In the genomic region with DNA sequence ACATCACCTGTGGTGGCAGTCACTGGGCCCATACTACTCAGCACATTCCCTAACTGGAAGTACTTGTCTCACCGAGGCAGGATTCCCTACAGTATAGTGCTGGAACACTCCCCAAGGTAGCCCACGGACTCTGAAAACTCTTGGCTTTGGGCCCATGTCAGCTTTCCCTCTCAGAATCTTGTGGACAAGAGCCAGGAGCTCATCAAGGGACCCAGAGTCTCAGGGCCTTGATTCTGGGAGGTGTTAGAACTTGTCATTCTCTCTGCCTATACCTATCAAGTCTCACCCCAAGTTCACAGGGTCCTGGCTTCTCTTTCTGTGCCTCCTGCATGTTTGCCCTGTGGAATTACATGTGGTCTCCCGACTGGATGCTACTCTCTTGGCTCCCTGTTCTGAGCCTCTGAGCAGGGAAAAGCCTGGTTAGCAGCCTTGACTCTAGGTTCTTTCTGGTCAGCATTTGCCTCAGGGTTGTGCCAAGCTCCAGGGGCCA, we compare ENCODE assay signal across 8 mouse cellular contexts. TPM values are rescaled to one million over a fixed set of nuclear protein-coding genes. Genes with fewer than 3 reads are reported as not detected.
DNase-seq lines count a peak whose midpoint lies in the region; ATAC-seq and TF ChIP-seq lines count a peak whose summit lies in the region.

No protein-coding gene starts in this region.

- H3K36me3 ChIP-seq in heart, embryonic 15.5 days, result peaks cover 25% of the 10 kb centered on the region
- peaks cover 62% of the 10 kb centered on the region for H3K36me3 ChIP-seq in limb, embryonic 13.5 days
- peaks cover 28% of the 10 kb centered on the region; the same call in 1 of the 2 replicates for H3K36me3 ChIP-seq in stomach, postnatal 0 days (ENCODE audit: control insufficient read depth, insufficient read depth, low read length)

- no peaks in the 10 kb centered on the region for H3K9me3 ChIP-seq in heart, embryonic 15.5 days (replicated peaks)
- H3K9me3 ChIP-seq in limb, embryonic 13.5 days, result no peaks in the 10 kb centered on the region
- H3K9me3 ChIP-seq in stomach, postnatal 0 days (ENCODE audit: control insufficient read depth, low read length), result no peaks in the 10 kb centered on the region

- H3K4me1 ChIP-seq in heart, embryonic 15.5 days (replicated peaks), result peaks cover 60% of the 10 kb centered on the region
- peaks cover 60% of the 10 kb centered on the region for H3K4me1 ChIP-seq in limb, embryonic 13.5 days
- peaks cover 23% of the 10 kb centered on the region for H3K4me1 ChIP-seq in stomach, postnatal 0 days (replicated peaks; ENCODE audit: control insufficient read depth, insufficient read depth)

- no peaks in the 10 kb centered on the region for H3K27me3 ChIP-seq in heart, embryonic 15.5 days
- H3K27me3 ChIP-seq in limb, embryonic 13.5 days, result no peaks in the 10 kb centered on the region
- H3K27me3 ChIP-seq in stomach, postnatal 0 days (ENCODE audit: control insufficient read depth, insufficient read depth, low read length), result no peaks in the 10 kb centered on the region

- WGBS in heart, embryonic 15.5 days, result 9% methylated on average over 3 of the region's 3 CpGs
- WGBS in limb, embryonic 13.5 days, result 41% methylated on average over 3 of the region's 3 CpGs
- 16% methylated on average over 3 of the region's 3 CpGs for WGBS in stomach, postnatal 0 days

- H3K4me2 ChIP-seq in heart, embryonic 15.5 days, result peak overlapping the region; percentile 78
- H3K4me2 ChIP-seq in limb, embryonic 13.5 days (replicated peaks), result peak overlapping the region; percentile 61
- no peak overlapping the region for H3K4me2 ChIP-seq in stomach, postnatal 0 days (replicated peaks; ENCODE audit: low read depth)

- no peak overlapping the region for H3K4me3 ChIP-seq in heart, embryonic 15.5 days
- no peak overlapping the region for H3K4me3 ChIP-seq in limb, embryonic 13.5 days
- H3K4me3 ChIP-seq in stomach, postnatal 0 days (ENCODE audit: low read depth, low read length), result no peak overlapping the region

- H3K9ac ChIP-seq in heart, embryonic 15.5 days, result peak overlapping the region; percentile 53
- H3K9ac ChIP-seq in limb, embryonic 13.5 days, result peak overlapping the region; percentile 48
- H3K9ac ChIP-seq in stomach, postnatal 0 days (ENCODE audit: low read length), result peak overlapping the region; percentile 45

- TF ChIP-seq EP300 in stomach, postnatal 0 days (optimal IDR thresholded peaks at IDR 0.05), result no peak

- no peak for TF ChIP-seq CTCF in stomach, postnatal 0 days (IDR thresholded peaks at IDR 0.05; ENCODE audit: low read depth)

- ATAC-seq in heart, embryonic 15.5 days (replicated peaks; ENCODE audit: insufficient number of reproducible peaks, insufficient read depth, low FRiP score, low read depth), result no peak
- no peak for ATAC-seq in limb, embryonic 13.5 days (ENCODE audit: low FRiP score, low read depth)
- no peak for ATAC-seq in stomach, postnatal 0 days (ENCODE audit: low FRiP score, low TSS enrichment)
- ATAC-seq in monocyte, adult 5-6 weeks (replicated peaks; ENCODE audit: insufficient number of reproducible peaks, low FRiP score, low TSS enrichment, poor library complexity, severe bottlenecking), result no peak

- peak; percentile 50 for DNase-seq in ovary, adult 18-20 months (ENCODE audit: low spot score)
- DNase-seq in ovary, postnatal 14 days (ENCODE audit: low spot score), result no peak
- no peak for DNase-seq in stomach, postnatal 0 days (ENCODE audit: low spot score)
- DNase-seq in right cerebral cortex, adult 2 months (ENCODE audit: low spot score in 2 of 2), result no peak
- DNase-seq in thymus, postnatal 10 days (ENCODE audit: low spot score in 2 of 2), result no peak

- H3K27ac ChIP-seq in heart, embryonic 15.5 days, result peak overlapping the region; percentile 100
- peak overlapping the region; percentile 99 for H3K27ac ChIP-seq in limb, embryonic 13.5 days
- H3K27ac ChIP-seq in stomach, postnatal 0 days (replicated peaks), result peak overlapping the region; percentile 99

RNA-seq across cellular contexts. Expression of a gene that starts 24.4 kb away (rescaled TPM):
- polyA plus RNA-seq in heart, embryonic 15.5 days (2015; fragmentation: Nextera tagmentation; extraction: Ambion mirVana), result 102 and 119 TPM in 2 replicates
- 144 and 150 TPM in 2 replicates for polyA plus RNA-seq in limb, embryonic 13.5 days (2015; fragmentation: Nextera tagmentation; extraction: Ambion mirVana)
- polyA plus RNA-seq in stomach, postnatal 0 days (2015; fragmentation: Nextera tagmentation; extraction: Ambion mirVana), result 76.6 and 79.6 TPM in 2 replicates
- total RNA-seq in monocyte, adult 5-6 weeks (2017), result 23.0 to 45.8 TPM (median 34.5 TPM) in 3 replicates

RNA-seq across cellular contexts. Expression of a gene that starts 24.6 kb away (rescaled TPM):
- 108 and 109 TPM in 2 replicates for polyA plus RNA-seq in heart, embryonic 15.5 days (2015; fragmentation: Nextera tagmentation; extraction: Ambion mirVana)
- polyA plus RNA-seq in limb, embryonic 13.5 days (2015; fragmentation: Nextera tagmentation; extraction: Ambion mirVana), result 28.0 and 31.1 TPM in 2 replicates
- polyA plus RNA-seq in stomach, postnatal 0 days (2015; fragmentation: Nextera tagmentation; extraction: Ambion mirVana), result 22.0 and 25.9 TPM in 2 replicates
- 5.1 to 16.4 TPM (median 6.8 TPM) in 3 replicates for total RNA-seq in monocyte, adult 5-6 weeks (2017)

RNA-seq across cellular contexts. Expression of a gene that starts 33.8 kb away (rescaled TPM):
- 1.7 and 2.0 TPM in 2 replicates for polyA plus RNA-seq in heart, embryonic 15.5 days (2015; fragmentation: Nextera tagmentation; extraction: Ambion mirVana)
- 2.9 and 3.0 TPM in 2 replicates for polyA plus RNA-seq in limb, embryonic 13.5 days (2015; fragmentation: Nextera tagmentation; extraction: Ambion mirVana)
- polyA plus RNA-seq in stomach, postnatal 0 days (2015; fragmentation: Nextera tagmentation; extraction: Ambion mirVana), result 1.8 and 4.4 TPM in 2 replicates
- total RNA-seq in monocyte, adult 5-6 weeks (2017), result 0.29 to 1.8 TPM (median 1.7 TPM) in 3 replicates

RNA-seq across cellular contexts. Expression of a gene that starts 48.2 kb away (rescaled TPM):
- 19.5 and 25.2 TPM in 2 replicates for polyA plus RNA-seq in heart, embryonic 15.5 days (2015; fragmentation: Nextera tagmentation; extraction: Ambion mirVana)
- 33.1 and 33.5 TPM in 2 replicates for polyA plus RNA-seq in limb, embryonic 13.5 days (2015; fragmentation: Nextera tagmentation; extraction: Ambion mirVana)
- 29.8 and 32.9 TPM in 2 replicates for polyA plus RNA-seq in stomach, postnatal 0 days (2015; fragmentation: Nextera tagmentation; extraction: Ambion mirVana)
- total RNA-seq in monocyte, adult 5-6 weeks (2017), result 11.3 to 25.4 TPM (median 19.3 TPM) in 3 replicates
